Mouse (Mus musculus) gastrocnemius, postnatal 10 days (tissue): ENCODE data around the gene Gm10322. TPM values are rescaled to one million over a fixed set of nuclear protein-coding genes. Genes with fewer than 3 reads are reported as not detected.

ENCODE experiments used
- DNase-seq: peaks from one replicate; pipeline ENCODE4 v3.0.0; 2021; ENCODE audit warnings: mixed read lengths
- total RNA-seq, 2 experiments: library from RNA; stranded (reverse); gene quantifications; 2 replicates each; pipeline ENCODE4 v1.2.3; 2021

Gm10322 gene
- total RNA-seq, 2 experiments from 2014 or later = not detected

DNA sequence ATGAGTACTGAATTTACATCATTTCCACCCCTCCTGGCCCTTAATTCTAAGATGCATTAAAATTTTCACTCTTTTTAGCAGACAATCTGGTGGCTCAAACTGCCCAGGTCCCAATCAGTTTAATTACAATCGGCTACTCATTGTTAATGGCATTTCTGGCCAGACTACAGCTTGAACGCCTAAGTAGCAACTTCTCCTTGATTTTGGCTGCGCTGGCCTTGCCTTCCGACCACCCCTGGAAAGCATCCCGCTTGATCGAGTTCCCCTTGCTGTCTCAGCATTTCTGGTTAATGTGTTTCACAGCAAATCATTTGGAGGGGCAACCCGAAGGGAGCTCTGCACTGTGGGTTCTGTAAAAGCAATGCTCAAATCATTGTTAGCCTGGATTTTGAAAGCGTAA, 13.8 kb upstream of the Gm10322 start:
- no peak for DNase-seq

DNA sequence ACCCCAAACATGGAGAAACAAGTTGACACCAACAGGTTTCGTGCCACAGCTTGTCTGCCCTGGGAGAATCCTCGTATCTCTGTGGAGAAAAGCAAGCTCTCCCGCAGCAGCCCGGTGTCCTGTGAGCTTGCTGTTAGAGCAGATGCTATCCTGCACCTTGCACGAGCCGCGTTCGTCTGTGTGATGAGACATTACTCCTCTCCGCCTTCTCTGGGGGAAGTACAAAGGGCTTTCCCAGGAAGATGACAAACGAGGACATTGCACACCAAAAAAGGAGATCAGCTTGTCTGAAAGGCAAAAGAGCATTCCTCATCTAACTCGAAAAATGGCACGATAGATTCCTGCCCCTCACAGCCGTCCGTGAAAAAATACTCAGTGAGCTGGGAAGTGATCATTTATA, 13.0 kb upstream of the Gm10322 start:
- DNase-seq = no peak

GRCm38 (mm10) chr10:59603843-59604242, 12.0 kb upstream of the Gm10322 start:
- DNase-seq = no peak

DNA sequence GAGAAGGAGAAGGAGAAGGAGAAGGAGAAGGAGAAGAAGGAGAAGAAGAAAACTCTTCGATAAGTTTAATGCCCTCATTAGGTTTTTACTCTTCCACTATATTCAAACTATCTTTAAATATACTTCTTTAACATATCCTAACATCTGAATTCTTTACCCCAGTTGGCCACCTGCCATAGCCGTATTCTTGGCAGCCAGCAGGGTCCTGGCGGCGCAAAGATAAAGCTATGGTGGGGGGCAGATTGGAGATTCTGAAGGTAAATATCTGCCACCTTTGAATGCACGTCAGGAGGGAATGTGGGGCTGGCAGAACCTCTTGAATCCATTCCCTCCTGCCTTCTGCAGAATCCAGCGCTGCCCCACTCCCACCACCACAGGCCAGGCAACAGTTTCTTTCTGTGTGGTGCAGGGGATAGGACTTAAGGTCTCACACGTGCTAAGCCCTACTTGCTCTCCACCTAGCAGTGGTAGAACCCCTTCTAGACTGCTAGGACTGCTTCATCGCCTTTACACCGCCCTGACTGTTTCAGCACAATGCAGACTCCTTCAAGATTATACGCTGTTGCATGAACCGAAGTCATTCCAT, 10.9 kb upstream of the Gm10322 start:
- DNase-seq = no peak

GRCm38 (mm10) chr10:59613276-59613675, 2.6 kb upstream of the Gm10322 start:
- DNase-seq = no peak

DNA sequence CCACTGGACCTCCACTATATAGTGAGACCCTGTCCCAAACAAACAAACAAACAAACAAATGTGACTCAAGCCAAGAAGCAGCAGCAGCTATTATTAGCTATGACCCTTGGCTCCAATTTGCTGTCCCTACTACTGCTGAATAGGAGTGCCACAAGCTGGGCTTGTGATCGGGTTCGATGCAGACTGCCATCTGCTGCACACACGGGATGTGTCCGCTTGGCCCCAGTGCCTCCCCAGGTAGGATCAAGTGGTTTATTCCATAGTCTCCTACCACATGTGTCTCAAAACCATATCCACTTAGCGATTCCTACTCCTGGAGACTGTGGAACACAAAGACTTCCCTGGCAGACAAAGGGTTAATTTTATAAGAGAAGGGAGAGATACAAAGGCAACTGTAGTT, 1.7 kb upstream of the Gm10322 start:
- no peak for DNase-seq

- no peak for DNase-seq
Measured at GRCm38 (mm10) chr10:59615411-59615810, 452 bp upstream of the Gm10322 start.

- peak; percentile 96 for DNase-seq
Measured at GRCm38 (mm10) chr10:59616522-59616921, 659 bp downstream of the Gm10322 start, which contains the start of gene Mcu. Gene Mcu, minus strand, starts transcription at chr10:59616692.

GRCm38 (mm10) chr10:59617776-59618175, 1.9 kb downstream of the Gm10322 start:
- DNase-seq = no peak

DNA sequence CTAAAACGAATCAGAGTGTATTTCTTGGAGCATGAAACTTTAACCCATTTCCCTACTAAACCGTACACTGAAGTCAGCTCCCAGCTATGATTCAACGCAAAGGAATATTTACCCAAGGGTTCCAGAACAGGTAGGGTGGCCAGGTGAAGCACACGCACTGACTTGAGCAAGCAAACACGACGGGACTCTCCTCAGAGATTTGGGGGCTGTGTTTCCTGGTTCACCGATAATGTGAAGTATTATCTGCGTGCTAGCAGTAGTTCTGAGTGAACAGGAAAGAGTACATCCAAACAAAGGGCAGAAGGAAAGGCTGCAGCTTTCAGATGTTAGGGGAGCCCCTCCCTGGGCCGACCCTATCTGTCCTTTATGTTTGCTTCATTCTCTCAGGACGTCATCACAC, 5.5 kb downstream of the Gm10322 start:
- DNase-seq = no peak

DNA sequence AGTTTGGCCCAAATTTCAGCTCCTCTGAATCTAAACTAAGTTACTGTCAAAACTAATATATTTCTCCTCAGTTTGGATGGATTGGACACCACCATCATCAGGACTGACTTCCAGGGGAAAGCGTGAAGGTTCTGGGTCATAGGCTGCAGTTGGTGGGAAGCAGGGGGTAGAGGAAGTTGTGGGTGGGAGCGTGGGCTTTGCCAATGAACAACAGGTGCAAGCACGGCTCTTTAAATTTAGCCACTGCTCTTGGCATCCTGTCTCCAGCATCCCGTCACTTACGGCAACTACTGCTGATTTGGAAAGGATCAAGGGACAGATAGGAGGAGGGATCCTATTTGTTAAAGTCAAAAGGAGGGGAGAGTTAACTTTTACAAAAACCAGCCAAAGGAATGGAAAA, 7.6 kb downstream of the Gm10322 start:
- DNase-seq = peak; percentile 15

DNA sequence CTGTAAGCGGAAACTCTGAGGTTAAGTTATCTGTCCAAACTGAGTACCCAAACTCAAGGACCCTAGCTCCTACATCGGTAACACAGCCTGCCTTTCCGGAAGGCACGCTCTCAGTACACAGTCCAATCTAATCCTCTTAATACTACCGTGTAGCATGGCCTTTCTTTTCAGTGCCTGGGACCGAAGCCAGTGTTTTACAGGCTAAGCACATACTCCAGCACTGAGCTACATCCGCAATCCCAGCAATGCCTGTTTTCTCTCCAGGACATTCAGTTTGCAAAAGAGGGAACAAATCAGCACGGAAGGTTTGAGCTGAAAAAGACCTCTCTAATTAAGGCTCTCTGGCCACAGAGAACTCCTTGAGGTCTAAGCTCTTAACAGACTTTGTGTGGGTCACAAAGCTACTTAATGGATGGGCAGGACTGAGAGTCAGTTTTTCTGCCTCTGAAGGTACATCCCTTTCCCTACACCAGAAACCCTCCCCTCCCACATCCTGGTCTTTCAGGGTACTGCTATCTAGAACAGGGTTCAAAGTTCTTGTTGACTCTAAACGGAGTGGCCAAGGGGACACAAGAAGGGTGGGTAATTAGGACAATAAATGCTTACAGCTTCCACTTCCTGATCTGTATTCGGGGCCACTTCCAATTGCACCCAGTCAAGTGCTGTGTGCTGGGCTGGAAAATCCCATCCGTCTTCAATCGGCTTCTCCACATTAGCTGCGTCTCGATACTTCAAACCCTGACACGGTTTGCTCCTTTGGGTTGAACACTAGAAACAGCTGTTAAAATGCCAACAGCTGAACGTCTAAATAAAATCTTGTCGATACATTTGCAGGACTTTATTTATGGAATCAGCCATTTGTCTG, 13.0 kb downstream of the Gm10322 start:
- no peak for DNase-seq

- DNase-seq = no peak
Measured at GRCm38 (mm10) chr10:59629506-59629782, 13.6 kb downstream of the Gm10322 start.

DNA sequence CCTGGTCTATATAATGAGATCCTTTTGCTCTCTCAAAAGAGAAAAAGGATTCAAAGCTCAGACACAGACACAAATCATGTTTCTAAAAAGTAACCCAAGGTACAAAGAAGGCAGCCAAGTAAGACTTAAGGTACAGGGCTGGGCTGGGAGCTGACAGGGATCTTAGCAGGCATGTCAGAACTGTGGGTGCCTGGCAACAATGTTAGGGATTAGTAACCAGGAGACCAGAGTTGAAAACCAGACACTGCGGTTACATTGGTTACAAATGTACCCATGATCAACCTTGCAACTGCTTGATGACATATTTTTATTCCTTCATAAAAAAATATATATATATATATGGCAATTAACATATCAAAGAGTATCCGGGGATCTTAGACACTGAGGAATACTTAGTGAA, 20.2 kb downstream of the Gm10322 start:
- DNase-seq = no peak

- no peak for DNase-seq
Measured at GRCm38 (mm10) chr10:59636751-59637533, 21.1 kb downstream of the Gm10322 start.

DNA sequence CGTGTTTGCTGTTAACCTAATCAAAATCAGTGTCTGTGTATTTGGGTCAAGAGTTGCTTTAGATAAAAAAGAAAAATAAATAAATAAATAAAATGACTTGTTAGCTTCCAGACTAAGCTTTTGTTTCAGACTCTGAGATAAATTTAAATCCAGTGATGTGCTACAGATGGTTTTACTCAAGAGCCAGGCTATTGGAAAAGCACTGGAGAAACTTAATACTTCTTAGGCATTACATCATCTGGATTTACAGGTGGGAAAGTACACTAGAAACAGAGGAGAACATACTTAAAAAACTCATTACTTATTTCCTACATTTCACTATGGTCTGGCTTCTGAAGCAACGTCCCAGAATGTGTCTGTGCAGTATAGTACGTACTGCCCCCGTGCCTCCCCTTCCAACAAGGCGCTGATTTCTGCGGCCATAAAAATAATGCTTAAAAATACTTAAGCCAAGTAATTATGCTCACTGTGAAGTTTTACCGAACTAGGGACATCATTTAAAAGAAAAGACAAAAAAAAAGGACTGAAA, 21.8 kb downstream of the Gm10322 start:
- no peak for DNase-seq

- no peak for DNase-seq
Measured at GRCm38 (mm10) chr10:59638576-59638975, 22.7 kb downstream of the Gm10322 start.

DNA sequence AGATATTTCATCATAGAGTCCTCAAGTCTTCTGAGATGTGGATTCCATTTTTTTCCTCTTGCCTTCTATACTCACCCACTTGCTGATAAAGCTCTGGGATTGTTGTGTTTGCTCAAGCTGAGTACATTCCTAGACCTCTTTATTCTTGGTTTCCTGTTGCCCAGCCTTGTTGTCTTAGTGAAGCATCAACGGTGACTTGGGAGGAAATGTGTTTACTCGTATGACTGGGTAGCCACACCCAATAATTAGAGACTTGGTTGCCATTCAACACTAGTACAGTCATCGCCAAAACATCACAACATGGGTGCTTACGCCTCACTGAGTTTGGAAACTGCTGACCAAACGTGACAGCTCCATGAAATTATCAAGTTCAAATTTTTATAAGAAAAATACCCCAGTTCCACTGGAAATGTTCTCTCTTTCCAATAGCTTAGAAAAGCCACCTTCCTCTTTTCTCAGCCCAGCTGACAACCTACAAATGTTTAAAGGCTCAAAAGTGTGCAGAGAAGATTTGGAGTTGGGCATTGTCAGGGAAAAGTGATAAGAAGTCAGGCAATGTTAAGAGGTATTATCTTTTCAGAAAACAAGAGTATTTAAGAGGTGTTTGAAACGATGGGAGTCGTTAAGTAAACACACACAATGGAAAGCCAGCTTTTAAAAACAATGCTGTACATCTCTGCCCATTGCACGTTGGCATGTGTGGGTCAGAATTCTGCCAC, 27.0 kb downstream of the Gm10322 start:
- no peak for DNase-seq

DNA sequence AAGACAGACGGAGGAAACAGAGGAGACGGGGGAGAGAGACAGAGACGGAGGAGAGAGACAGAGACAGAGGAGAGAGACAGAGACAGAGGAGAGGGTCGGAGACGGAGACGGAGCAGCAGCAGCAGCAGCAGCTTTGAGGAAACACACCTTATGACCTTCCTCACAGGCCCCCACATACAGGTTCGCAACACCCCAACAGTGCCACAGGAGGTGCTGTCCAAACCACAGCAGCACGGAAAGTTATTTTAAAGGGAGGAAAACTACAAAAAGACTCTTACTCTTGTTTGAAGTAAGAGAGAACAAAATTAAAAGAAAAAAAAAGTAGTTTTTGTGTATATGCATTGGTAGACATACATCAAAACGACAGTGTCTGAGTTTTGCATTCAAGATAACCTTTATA, 27.8 kb downstream of the Gm10322 start:
- DNase-seq = no peak

- no peak for DNase-seq
Measured at GRCm38 (mm10) chr10:59644710-59645109, 28.8 kb downstream of the Gm10322 start.

- DNase-seq = no peak
Measured at GRCm38 (mm10) chr10:59645153-59645552, 29.3 kb downstream of the Gm10322 start.

DNA sequence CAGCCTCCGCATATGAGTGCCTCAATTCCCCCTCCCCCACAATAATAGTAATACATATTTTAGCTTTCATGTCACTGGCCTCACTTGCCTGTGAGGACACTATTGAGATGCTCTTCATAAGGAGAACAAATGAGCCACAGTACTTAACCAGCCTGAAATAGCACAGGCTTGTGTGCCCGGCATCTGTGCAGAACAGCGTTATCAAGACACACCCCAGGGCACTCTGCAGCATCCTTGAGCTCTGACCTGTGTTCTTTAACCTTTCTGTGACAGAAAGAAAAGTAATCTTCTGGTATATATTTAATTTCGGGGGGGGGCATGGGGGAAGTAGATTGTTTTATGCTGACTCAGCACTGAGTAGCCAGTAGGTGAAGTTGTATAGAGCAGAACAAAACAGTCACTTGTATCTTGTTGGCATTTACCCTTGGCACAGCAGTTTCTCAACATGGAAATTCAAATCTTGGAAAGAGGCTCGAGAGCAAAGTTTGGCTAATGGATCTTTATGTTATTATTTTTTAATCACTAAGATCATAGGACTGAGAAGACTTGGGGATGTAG, 31.0 kb downstream of the Gm10322 start:
- DNase-seq = no peak
